Mouse (Mus musculus) spleen, postnatal 10 days (tissue): ENCODE measurements around the gene Lsamp.

Experiments
- DNase-seq, 2 experiments: peaks; one replicate each; pipeline ENCODE4 v3.0.0; 2021 to 2022; ENCODE audit warnings: low spot score in 2 of 2

Lsamp gene

GRCm38 (mm10) chr16:41535806-41536205 is 1551.6 kb downstream of the Lsamp start:
- DNase-seq, result no peak

GRCm38 (mm10) chr16:41542641-41543040 is 1558.5 kb downstream of the Lsamp start:
- no peak for DNase-seq

GRCm38 (mm10) chr16:41551164-41551563 is 1567.0 kb downstream of the Lsamp start:
- DNase-seq, result no peak

DNA sequence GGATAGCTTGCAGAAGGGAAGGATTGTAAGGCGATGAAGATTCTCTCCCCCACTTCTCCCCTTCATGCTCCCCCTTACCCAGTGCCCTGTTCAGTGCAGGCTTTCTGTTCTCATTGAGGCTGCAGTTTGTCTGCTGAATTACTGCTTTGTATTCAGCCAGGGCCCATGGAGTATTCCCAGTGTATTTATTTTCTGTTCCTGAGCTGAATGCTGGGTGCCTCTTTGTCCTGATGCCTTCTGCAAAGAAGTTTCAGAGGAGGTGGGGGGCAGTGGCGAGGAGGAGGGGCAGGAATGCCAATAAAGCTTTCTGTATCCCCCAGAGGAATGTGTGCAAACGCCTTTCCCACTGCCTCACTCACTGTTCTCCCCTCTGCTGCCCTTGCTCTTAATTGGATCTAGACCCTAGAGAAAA is 1567.7 kb downstream of the Lsamp start:
- no peak for DNase-seq

DNA sequence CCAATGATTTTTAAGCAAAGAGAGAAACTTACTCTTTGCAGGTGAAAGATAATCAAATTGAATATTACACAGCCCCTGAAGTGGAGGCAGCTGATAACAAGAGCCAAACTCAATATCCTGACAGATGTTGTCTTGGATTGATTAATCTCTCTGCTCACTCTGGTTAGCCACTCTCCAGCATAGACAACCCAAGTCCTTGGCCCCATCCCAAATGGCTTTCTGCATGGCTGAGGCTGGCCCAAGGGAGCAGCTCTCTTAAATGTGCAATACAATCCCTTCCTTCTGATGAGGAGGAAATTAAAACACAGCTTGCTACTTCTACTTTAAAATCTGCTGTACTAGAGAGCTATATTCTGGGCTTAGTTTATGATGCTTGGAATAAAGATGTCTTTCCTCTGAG is 1572.9 kb downstream of the Lsamp start:
- DNase-seq, result no peak

- no peak for DNase-seq
These were observed 1581.1 kb downstream of the Lsamp start for GRCm38 (mm10) chr16:41565233-41565632.

GRCm38 (mm10) chr16:41588675-41589301 is 1604.6 kb downstream of the Lsamp start:
- DNase-seq, result no peak

DNA sequence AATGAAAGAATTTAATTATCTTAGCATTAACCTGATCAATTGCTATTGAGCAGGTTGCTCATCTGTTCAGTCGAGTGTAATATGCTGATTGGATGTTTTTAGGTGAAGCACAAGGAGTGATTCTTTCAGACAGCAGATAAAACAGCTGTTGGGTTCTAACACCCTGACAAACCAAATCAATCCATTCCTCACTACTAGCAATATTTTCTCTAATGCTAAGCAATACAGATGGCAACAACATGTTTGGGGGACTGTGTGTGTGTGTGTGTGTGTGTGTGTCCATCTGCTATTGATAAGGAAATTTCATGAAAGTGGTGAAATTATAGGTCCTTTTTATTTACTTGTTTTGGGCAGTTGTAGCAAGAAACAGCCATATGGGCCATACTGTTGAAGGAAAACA is 1628.1 kb downstream of the Lsamp start:
- DNase-seq, result no peak

DNA sequence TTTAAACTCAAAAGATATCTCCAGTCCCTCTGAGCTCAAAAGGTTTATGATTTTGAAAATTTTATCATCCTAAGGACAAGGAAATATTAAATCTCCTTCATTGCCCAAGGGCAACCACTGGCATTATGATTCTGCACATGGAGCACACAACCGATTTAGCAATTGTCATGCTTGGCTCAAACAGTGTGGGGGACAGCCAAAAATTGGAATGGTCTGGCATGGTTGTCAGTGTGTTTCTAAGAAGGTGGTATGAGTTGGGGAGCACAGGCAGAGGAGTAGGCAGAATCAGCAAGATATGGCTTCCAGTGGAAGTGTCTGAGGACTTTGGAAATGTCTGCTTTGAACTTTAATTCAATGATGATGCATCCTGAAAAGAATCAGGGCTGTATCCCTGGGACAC is 1639.7 kb downstream of the Lsamp start:
- no peak for DNase-seq

GRCm38 (mm10) chr16:41633898-41634297 is 1649.7 kb downstream of the Lsamp start:
- DNase-seq, result no peak

GRCm38 (mm10) chr16:41640876-41641275 is 1656.7 kb downstream of the Lsamp start:
- DNase-seq, result no peak

DNA sequence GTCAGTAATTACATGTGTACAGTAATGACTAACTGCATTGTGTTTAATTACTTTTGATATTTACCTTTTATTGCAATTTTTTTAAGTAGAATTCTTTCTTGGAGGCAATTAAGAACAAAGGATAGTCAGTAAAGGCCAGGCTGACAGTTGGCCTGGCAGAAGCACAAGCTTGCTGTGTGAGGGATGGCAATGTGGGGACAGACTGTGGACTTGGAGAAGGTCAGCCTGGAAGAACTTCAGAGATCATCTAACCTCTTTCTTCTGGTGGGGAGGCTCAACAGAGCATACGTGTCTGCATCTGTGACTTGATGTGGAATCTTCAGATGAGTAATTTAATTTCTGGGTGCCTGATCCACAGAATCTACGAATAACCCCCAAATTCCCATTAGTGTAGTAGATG is 1669.1 kb downstream of the Lsamp start:
- no peak for DNase-seq

DNA sequence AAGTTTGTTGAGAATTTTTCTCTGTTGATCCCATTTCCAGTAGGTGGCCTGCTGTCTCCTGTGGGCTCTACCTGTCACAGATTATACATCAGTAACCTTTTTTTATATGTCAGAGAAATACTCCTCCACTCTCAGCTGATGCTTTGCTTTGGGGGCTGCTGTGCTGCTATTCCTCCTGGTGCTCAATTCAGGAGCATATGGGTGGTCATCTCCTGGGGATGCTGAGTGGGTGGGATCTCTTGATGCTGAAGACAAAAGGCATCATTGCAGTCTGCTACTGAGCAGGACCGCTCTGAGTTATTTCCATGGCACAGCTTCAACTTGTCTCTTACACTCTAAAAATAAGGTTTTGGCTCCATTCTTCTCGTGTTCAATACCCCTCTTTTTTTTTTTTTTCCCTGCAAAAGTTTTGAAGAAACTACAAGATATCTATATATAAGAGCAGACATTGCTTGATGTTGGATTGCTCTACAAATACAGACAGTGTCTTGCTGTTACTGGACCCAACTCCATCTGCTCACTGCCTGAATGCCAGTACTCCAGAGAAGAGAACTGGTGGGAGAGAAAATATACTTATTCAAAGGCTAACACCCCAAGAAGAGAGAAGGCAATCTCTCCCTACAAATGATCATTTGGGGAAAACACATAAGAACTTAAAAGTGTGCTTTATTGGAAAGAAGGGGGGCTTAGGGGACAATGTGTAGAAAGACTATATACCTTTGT is 1690.3 kb downstream of the Lsamp start:
- no peak for DNase-seq

- no peak for DNase-seq
These were observed 1691.6 kb downstream of the Lsamp start for GRCm38 (mm10) chr16:41675774-41676173.

DNA sequence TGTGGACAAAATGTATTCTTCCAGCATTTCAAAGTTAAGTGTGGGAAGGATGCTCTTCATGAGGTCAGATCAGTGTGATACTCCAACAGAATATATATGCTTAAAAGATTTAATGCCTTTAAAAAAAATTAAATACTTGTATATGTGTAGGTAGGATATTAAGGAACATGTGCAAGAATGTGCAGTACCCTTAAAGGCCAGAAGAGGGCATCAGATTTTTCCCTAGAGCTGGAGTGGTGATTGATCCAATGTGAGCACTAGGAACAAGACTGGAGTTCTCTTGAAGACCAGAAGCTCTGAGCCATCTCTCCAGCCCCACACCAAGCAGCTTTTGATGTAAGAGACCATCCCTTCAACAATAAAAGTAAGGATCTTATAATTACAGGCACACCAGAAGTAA is 1708.3 kb downstream of the Lsamp start:
- DNase-seq, result no peak

GRCm38 (mm10) chr16:41701790-41702428 is 1717.7 kb downstream of the Lsamp start:
- no peak for DNase-seq

DNA sequence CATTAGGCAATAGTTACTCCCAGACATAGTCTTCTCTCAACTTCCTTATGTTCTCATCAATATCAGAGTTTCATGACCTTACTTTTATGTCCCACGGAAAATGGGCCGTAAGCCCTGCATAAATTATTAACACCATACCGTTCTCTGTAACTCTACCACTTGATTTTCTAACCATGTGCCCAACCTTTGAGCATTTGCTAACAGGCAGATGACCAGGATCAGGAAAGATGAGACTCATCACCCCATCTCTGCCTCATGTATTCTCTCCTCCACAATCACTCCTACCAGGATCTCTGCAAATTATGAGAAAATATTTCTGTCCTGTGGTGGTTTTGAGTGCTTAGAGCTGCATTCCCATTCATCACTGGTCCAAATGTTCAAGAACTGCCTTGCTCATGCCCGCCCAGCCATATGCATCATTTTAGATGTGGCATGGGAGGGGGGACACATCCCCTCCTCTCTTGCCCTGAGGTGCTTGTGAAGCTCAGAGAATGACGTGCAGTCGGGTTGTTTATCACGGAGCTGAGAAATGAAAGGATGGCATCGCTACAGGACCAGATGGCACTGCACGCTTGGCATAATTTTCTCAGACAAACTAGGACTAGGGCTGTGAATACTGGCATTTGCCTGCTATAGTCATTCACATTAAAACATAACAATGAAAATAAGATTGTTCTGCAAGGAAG is 1744.9 kb downstream of the Lsamp start:
- no peak for DNase-seq

- DNase-seq, result no peak
These were observed 1745.8 kb downstream of the Lsamp start for GRCm38 (mm10) chr16:41729911-41730310.

DNA sequence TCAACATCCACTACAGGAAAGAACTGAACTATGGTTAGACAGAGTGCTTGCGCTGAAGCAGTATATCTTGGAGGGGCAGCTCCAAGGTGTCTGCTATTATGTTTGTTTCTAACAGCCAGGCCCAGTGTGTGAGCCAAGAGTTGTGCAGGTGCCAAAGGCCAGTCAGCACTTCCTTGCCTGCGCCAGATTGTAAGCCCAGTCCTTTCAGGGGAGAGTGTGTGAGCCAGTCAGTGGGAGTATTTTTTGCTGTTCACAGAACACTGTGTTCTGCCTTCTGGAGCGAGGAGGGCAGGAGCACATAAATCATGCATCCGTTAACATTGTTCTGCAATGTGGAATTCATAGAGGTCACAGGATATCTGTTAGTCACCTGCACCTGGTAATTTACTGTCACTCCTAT is 1760.9 kb downstream of the Lsamp start:
- no peak for DNase-seq

GRCm38 (mm10) chr16:41746235-41746911 is 1762.2 kb downstream of the Lsamp start:
- DNase-seq, result no peak

DNA sequence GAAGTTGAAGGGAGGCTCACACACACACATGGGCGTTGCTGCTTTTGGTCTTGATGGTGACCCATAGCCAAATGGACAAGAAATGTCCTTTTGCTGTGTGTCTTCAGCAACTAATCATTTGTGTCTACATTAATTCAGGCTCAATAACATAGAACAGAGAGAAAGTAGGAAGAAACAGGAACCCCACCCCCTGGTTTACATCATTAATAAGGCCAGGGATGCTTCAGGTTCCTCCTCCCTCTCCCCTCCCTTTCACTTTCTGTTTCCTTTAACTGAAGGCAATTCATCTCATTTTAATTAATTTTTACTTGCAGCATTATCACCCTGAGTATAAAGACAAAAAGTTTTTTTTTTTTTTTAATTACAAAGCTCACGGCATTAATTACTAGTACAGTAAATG is 1763.7 kb downstream of the Lsamp start:
- DNase-seq, result no peak

DNA sequence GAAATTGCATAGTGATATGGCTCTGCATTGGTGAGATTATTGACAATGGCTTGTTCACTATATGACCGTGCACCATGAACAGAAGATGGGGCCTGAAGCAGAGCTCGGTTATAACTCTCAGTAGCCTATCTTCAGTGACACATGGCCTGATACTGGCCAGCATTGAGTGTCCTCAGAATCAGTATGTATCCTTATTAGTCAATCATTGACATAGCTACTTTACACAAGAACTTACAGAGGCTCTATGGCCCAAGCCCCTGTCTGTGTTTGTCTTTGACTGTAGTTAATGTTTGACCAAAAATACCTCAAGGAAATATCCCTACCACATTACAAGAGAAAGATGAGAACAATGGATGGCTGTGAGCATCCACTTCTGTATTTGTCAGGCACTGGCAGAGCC is 1764.6 kb downstream of the Lsamp start:
- no peak for DNase-seq
